Mouse (Mus musculus): ENCODE results near the gene Dcaf12. TPM values are rescaled to one million over a fixed set of nuclear protein-coding genes. Genes with fewer than 3 reads are reported as not detected.

Gene Dcaf12
- polyA plus RNA-seq, 1 experiment: 44.6 TPM

DNA sequence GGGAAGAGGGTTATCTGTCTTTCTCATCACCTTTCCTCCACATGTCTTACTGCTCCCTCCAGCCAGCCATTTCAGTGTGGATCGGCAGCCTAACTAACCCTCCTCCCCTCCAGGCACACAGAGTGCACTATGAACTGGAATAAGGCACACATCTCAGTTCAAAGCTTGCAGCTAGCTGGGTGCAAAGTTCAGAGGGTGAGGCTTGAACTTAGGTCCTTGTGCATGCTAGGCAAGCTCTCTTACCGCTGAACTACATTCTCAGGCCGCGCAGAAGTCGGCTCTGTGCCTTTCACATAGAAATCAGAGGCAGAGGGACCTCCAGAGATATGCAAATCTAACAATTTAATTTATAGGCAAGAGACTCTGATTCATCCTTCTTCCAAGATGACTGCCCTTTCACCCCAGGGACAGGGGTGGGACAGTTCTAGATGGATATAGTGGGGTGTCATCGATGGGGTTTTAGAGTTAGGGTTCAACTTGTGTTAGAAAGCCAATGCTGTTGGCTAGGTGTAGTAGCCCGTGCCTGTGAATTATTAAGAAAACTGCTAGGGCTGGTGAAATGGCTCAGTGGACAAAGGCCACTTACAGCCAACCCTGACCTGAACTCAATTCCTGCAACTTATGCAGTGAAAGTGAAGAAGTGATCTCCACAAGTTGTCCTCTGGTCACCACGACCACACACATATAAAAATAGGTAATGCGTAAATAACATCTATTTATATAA lies 17.2 kb upstream of the Dcaf12 start:
- Histone ChIP-seq H3K4me1 (ENCODE audit: control insufficient read depth, insufficient read depth, insufficient read length) (no peaks in the 10 kb centered on the region), H3K4me3 (ENCODE audit: extremely low read depth, insufficient read depth, insufficient read length) (no peak overlapping the region), H3K27ac (ENCODE audit: insufficient read depth, low read length) (peak overlapping the region; percentile 22; the same call in 1 of the 2 replicates), H3K36me3 (ENCODE audit: control insufficient read depth, insufficient read depth, low read length) (no peaks in the 10 kb centered on the region), H3K27me3 (ENCODE audit: control insufficient read depth, insufficient read depth, low read length) (no peaks in the 10 kb centered on the region)
- 90% methylated on average over 9 of the region's 9 CpGs for WGBS
- no peak for DNase-seq (ENCODE audit: low read depth in 1 of 2, low spot score in 2 of 2)
- TF ChIP-seq CTCF (IDR thresholded peaks at IDR 0.05; ENCODE audit: extremely low read depth, insufficient read depth, insufficient read length, insufficient replicate concordance) (no peak), POLR2A (IDR thresholded peaks at IDR 0.05; ENCODE audit: low read depth, low read length) (no peak)

DNA sequence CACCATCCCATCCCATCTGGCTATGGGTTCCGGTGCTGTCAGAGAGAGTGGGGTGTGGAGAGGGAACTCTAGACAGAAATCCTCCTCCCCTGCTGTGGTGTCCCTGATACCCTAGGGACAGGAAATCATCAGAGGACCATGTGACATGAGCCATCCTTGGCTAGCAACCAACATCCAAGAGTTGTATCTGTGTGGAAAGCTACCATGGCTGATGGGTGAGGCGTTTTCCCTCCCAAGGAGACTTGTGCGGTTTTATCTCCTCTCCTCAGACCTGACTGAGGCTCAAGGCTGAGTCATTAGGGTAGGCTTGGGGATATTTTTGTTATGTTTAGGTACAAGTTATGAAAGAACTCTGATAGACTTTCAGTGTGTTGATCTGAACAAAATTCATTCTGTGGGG lies 16.4 kb upstream of the Dcaf12 start:
- TF ChIP-seq POLR2A (IDR thresholded peaks at IDR 0.05; ENCODE audit: low read depth, low read length): no peak
- TF ChIP-seq CTCF (IDR thresholded peaks at IDR 0.05; ENCODE audit: extremely low read depth, insufficient read depth, insufficient read length, insufficient replicate concordance): no peak
- H3K27ac ChIP-seq (ENCODE audit: insufficient read depth, low read length): no peak overlapping the region
- no peak for DNase-seq (ENCODE audit: low read depth in 1 of 2, low spot score in 2 of 2)

GRCm38 (mm10) chr4:41329481-41329880 lies 14.8 kb upstream of the Dcaf12 start:
- Histone ChIP-seq H3K36me3 (ENCODE audit: control insufficient read depth, insufficient read depth, low read length) (no peaks in the 10 kb centered on the region), H3K4me3 (ENCODE audit: extremely low read depth, insufficient read depth, insufficient read length) (no peak overlapping the region), H3K4me1 (ENCODE audit: control insufficient read depth, insufficient read depth, insufficient read length) (no peaks in the 10 kb centered on the region), H3K27me3 (ENCODE audit: control insufficient read depth, insufficient read depth, low read length) (no peaks in the 10 kb centered on the region), H3K27ac (ENCODE audit: insufficient read depth, low read length) (no peak overlapping the region)
- no peak for DNase-seq (ENCODE audit: low read depth in 1 of 2, low spot score in 2 of 2)
- WGBS: 71% methylated on average over 4 of the region's 4 CpGs
- TF ChIP-seq CTCF (IDR thresholded peaks at IDR 0.05; ENCODE audit: extremely low read depth, insufficient read depth, insufficient read length, insufficient replicate concordance) (no peak), POLR2A (IDR thresholded peaks at IDR 0.05; ENCODE audit: low read depth, low read length) (no peak)

More for the DNA sequence above, 16.4 kb upstream of the Dcaf12 start:
- 63% methylated on average over 3 of the region's 3 CpGs for WGBS
- Histone ChIP-seq H3K36me3 (ENCODE audit: control insufficient read depth, insufficient read depth, low read length) (no peaks in the 10 kb centered on the region), H3K4me3 (ENCODE audit: extremely low read depth, insufficient read depth, insufficient read length) (no peak overlapping the region), H3K4me1 (ENCODE audit: control insufficient read depth, insufficient read depth, insufficient read length) (no peaks in the 10 kb centered on the region), H3K27me3 (ENCODE audit: control insufficient read depth, insufficient read depth, low read length) (no peaks in the 10 kb centered on the region)

DNA sequence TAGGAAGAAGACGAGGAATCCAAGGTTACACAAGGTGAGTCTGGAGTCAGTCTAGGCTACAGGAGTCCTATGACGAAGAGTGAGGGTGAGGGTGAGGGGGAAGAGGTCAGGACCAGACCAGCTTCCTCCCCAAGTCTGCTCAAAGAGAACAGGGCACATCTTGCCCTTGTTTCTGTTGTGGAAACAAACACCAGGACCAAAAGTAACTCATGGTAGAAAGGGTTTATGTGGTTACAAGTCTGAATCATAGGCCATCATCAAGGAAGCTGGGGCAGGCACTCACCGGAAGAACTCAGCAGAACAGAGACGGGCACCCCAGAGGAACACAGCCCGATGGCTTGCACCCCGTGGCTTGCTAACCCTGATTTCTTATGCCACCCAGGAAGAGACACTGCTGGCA lies 12.2 kb upstream of the Dcaf12 start:
- no peak for DNase-seq (ENCODE audit: low read depth in 1 of 2, low spot score in 2 of 2)
- Histone ChIP-seq H3K27me3 (ENCODE audit: control insufficient read depth, insufficient read depth, low read length) (no peaks in the 10 kb centered on the region), H3K4me3 (ENCODE audit: extremely low read depth, insufficient read depth, insufficient read length) (no peak overlapping the region), H3K4me1 (ENCODE audit: control insufficient read depth, insufficient read depth, insufficient read length) (no peaks in the 10 kb centered on the region), H3K27ac (ENCODE audit: insufficient read depth, low read length) (no peak overlapping the region), H3K36me3 (ENCODE audit: control insufficient read depth, insufficient read depth, low read length) (no peaks in the 10 kb centered on the region)
- TF ChIP-seq CTCF (IDR thresholded peaks at IDR 0.05; ENCODE audit: extremely low read depth, insufficient read depth, insufficient read length, insufficient replicate concordance) (no peak), POLR2A (IDR thresholded peaks at IDR 0.05; ENCODE audit: low read depth, low read length) (no peak)
- 79% methylated on average over 6 of the region's 6 CpGs for WGBS

DNA sequence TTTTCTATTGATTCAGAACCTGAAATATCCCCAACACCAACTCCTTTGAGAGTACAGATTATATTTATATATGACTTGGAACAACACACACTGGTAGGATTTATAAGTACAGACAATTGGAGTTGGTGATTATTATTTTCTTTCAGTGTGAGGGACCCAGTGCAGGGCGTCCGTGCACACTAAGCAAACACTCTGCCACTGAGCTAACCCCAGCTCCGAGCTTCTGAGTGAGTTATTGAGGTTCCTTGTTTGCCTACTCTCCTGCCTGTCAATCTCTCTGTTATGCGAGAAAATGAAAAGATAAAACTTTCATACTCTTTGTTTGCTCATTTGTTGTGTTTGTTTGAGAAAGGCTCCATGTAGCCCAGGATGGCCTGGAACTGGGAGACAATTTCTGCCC lies 6.3 kb upstream of the Dcaf12 start:
- no peak overlapping the region for H3K4me3 ChIP-seq (ENCODE audit: extremely low read depth, insufficient read depth, insufficient read length)
- H3K27me3 ChIP-seq (ENCODE audit: control insufficient read depth, insufficient read depth, low read length): no peaks in the 10 kb centered on the region
- TF ChIP-seq POLR2A (IDR thresholded peaks at IDR 0.05; ENCODE audit: low read depth, low read length) (no peak), CTCF (IDR thresholded peaks at IDR 0.05; ENCODE audit: extremely low read depth, insufficient read depth, insufficient read length, insufficient replicate concordance) (no peak)
- 82% methylated on average over 4 of the region's 4 CpGs for WGBS
- no peak overlapping the region for H3K27ac ChIP-seq (ENCODE audit: insufficient read depth, low read length)
- H3K36me3 ChIP-seq (ENCODE audit: control insufficient read depth, insufficient read depth, low read length): no peaks in the 10 kb centered on the region
- DNase-seq (ENCODE audit: low read depth in 1 of 2, low spot score in 2 of 2): no peak
- no peaks in the 10 kb centered on the region for H3K4me1 ChIP-seq (ENCODE audit: control insufficient read depth, insufficient read depth, insufficient read length)

- Histone ChIP-seq H3K4me1 (ENCODE audit: control insufficient read depth, insufficient read depth, insufficient read length) (peaks cover 4% of the 10 kb centered on the region; the same call in 1 of the 2 replicates), H3K27me3 (ENCODE audit: control insufficient read depth, insufficient read depth, low read length) (no peaks in the 10 kb centered on the region), H3K36me3 (ENCODE audit: control insufficient read depth, insufficient read depth, low read length) (no peaks in the 10 kb centered on the region), H3K27ac (ENCODE audit: insufficient read depth, low read length) (no peak overlapping the region), H3K4me3 (ENCODE audit: extremely low read depth, insufficient read depth, insufficient read length) (no peak overlapping the region)
- no peak for TF ChIP-seq CTCF (IDR thresholded peaks at IDR 0.05; ENCODE audit: extremely low read depth, insufficient read depth, insufficient read length, insufficient replicate concordance)
- DNase-seq (ENCODE audit: low read depth in 1 of 2, low spot score in 2 of 2): no peak
- 88% methylated on average over 5 of the region's 5 CpGs for WGBS
Observed at GRCm38 (mm10) chr4:41318267-41318666, 3.6 kb upstream of the Dcaf12 start.

GRCm38 (mm10) chr4:41315173-41315572 lies 484 bp upstream of the Dcaf12 start:
- 81% methylated on average over 8 of the region's 8 CpGs for WGBS
- DNase-seq (ENCODE audit: low read depth in 1 of 2, low spot score in 2 of 2): no peak
- H3K27me3 ChIP-seq (ENCODE audit: control insufficient read depth, insufficient read depth, low read length): no peaks in the 10 kb centered on the region

More at GRCm38 (mm10) chr4:41315173-41315572, 484 bp upstream of the Dcaf12 start:
- Histone ChIP-seq H3K36me3 (ENCODE audit: control insufficient read depth, insufficient read depth, low read length) (peaks cover 5% of the 10 kb centered on the region), H3K4me1 (ENCODE audit: control insufficient read depth, insufficient read depth, insufficient read length) (peaks cover 13% of the 10 kb centered on the region; the same call in 1 of the 2 replicates), H3K4me3 (ENCODE audit: extremely low read depth, insufficient read depth, insufficient read length) (peak overlapping the region; percentile 54), H3K27ac (ENCODE audit: insufficient read depth, low read length) (peak overlapping the region; percentile 76)
- no peak for TF ChIP-seq POLR2A (IDR thresholded peaks at IDR 0.05; ENCODE audit: low read depth, low read length)
- TF ChIP-seq CTCF (IDR thresholded peaks at IDR 0.05; ENCODE audit: extremely low read depth, insufficient read depth, insufficient read length, insufficient replicate concordance): no peak
